Mouse (Mus musculus): Measurements from ENCODE around the gene Mug2. TPM values are rescaled to one million over a fixed set of nuclear protein-coding genes. Genes with fewer than 3 reads are reported as not detected.
"Not testable (repeated sequence)": the region's sequence is repeated elsewhere in the genome, so short reads cannot be mapped to it uniquely, and the experiment has no call there.

Mug2 gene
- not detected in 2 replicates for polyA plus RNA-seq (2014; fragmentation: Nextera tagmentation; extraction: Ambion mirVana)

- H3K27me3 ChIP-seq (ENCODE audit: control insufficient read depth, insufficient read depth, low read length); H3K27ac ChIP-seq (ENCODE audit: low read length); ATAC-seq (ENCODE audit: insufficient number of reproducible peaks, insufficient read depth, low FRiP score, low read depth); H3K9ac ChIP-seq (replicated peaks; ENCODE audit: low read depth, low read length); H3K36me3 ChIP-seq (ENCODE audit: control insufficient read depth, insufficient read depth, low read length); H3K4me3 ChIP-seq (ENCODE audit: low read depth, low read length); H3K4me2 ChIP-seq (replicated peaks; ENCODE audit: low read depth, low read length); H3K9me3 ChIP-seq (ENCODE audit: control insufficient read depth, low read depth, low read length); H3K4me1 ChIP-seq (ENCODE audit: control insufficient read depth, insufficient read depth, low read length): not testable (repeated sequence)
- WGBS = no CpG with 5 or more reads among the region's 3 CpGs
These were observed at the start of gene Mug2 for GRCm38 (mm10) chr6:122006461-122006860. Mug2 (plus strand) TSS chr6:122006761.

- 88% methylated on average over 16 of the region's 16 CpGs for WGBS
- H3K9ac ChIP-seq (replicated peaks; ENCODE audit: low read depth, low read length); H3K27me3 ChIP-seq (ENCODE audit: control insufficient read depth, insufficient read depth, low read length); H3K4me2 ChIP-seq (replicated peaks; ENCODE audit: low read depth, low read length); H3K4me1 ChIP-seq (ENCODE audit: control insufficient read depth, insufficient read depth, low read length); H3K4me3 ChIP-seq (ENCODE audit: low read depth, low read length); ATAC-seq (ENCODE audit: insufficient number of reproducible peaks, insufficient read depth, low FRiP score, low read depth); H3K36me3 ChIP-seq (ENCODE audit: control insufficient read depth, insufficient read depth, low read length); H3K27ac ChIP-seq (ENCODE audit: low read length); H3K9me3 ChIP-seq (ENCODE audit: control insufficient read depth, low read depth, low read length): not testable (repeated sequence)
These were observed 48.7 kb upstream of the Mug2 start for GRCm38 (mm10) chr6:121957803-121958349.

- H3K4me2 ChIP-seq (replicated peaks; ENCODE audit: low read depth, low read length) = no peak overlapping the region
- no peaks in the 10 kb centered on the region for H3K36me3 ChIP-seq (ENCODE audit: control insufficient read depth, insufficient read depth, low read length)
- no peaks in the 10 kb centered on the region for H3K9me3 ChIP-seq (ENCODE audit: control insufficient read depth, low read depth, low read length)
- no peak overlapping the region for H3K4me3 ChIP-seq (ENCODE audit: low read depth, low read length)
- 82% methylated on average over 7 of the region's 7 CpGs for WGBS
- no peaks in the 10 kb centered on the region for H3K27me3 ChIP-seq (ENCODE audit: control insufficient read depth, insufficient read depth, low read length)
- H3K4me1 ChIP-seq (ENCODE audit: control insufficient read depth, insufficient read depth, low read length) = no peaks in the 10 kb centered on the region
- no peak overlapping the region for H3K9ac ChIP-seq (replicated peaks; ENCODE audit: low read depth, low read length)
- ATAC-seq (ENCODE audit: insufficient number of reproducible peaks, insufficient read depth, low FRiP score, low read depth) = no peak
- no peak overlapping the region for H3K27ac ChIP-seq (ENCODE audit: low read length)
These were observed 30.9 kb upstream of the Mug2 start for GRCm38 (mm10) chr6:121975701-121976100.

- Histone ChIP-seq H3K36me3 (ENCODE audit: control insufficient read depth, insufficient read depth, low read length) (no peaks in the 10 kb centered on the region), H3K9me3 (ENCODE audit: control insufficient read depth, low read depth, low read length) (no peaks in the 10 kb centered on the region), H3K9ac (replicated peaks; ENCODE audit: low read depth, low read length) (no peak overlapping the region), H3K4me1 (ENCODE audit: control insufficient read depth, insufficient read depth, low read length) (no peaks in the 10 kb centered on the region), H3K27me3 (ENCODE audit: control insufficient read depth, insufficient read depth, low read length) (no peaks in the 10 kb centered on the region), H3K27ac (ENCODE audit: low read length) (no peak overlapping the region), H3K4me2 (replicated peaks; ENCODE audit: low read depth, low read length) (no peak overlapping the region), H3K4me3 (ENCODE audit: low read depth, low read length) (no peak overlapping the region)
- 79% methylated on average over 4 of the region's 4 CpGs for WGBS
- no peak for ATAC-seq (ENCODE audit: insufficient number of reproducible peaks, insufficient read depth, low FRiP score, low read depth)
These were observed 94.3 kb downstream of the Mug2 start for GRCm38 (mm10) chr6:122100904-122101303.

- Histone ChIP-seq H3K27ac (ENCODE audit: low read length) (no peak overlapping the region), H3K9ac (replicated peaks; ENCODE audit: low read depth, low read length) (no peak overlapping the region), H3K4me2 (replicated peaks; ENCODE audit: low read depth, low read length) (no peak overlapping the region), H3K27me3 (ENCODE audit: control insufficient read depth, insufficient read depth, low read length) (no peaks in the 10 kb centered on the region), H3K9me3 (ENCODE audit: control insufficient read depth, low read depth, low read length) (no peaks in the 10 kb centered on the region), H3K4me3 (ENCODE audit: low read depth, low read length) (no peak overlapping the region), H3K4me1 (ENCODE audit: control insufficient read depth, insufficient read depth, low read length) (no peaks in the 10 kb centered on the region), H3K36me3 (ENCODE audit: control insufficient read depth, insufficient read depth, low read length) (no peaks in the 10 kb centered on the region)
- no peak for ATAC-seq (ENCODE audit: insufficient number of reproducible peaks, insufficient read depth, low FRiP score, low read depth)
- 88% methylated on average over 1 of the region's 1 CpGs for WGBS
These were observed 95.1 kb downstream of the Mug2 start for GRCm38 (mm10) chr6:122101671-122102070.

- Histone ChIP-seq H3K9me3 (ENCODE audit: control insufficient read depth, low read depth, low read length) (no peaks in the 10 kb centered on the region), H3K4me2 (replicated peaks; ENCODE audit: low read depth, low read length) (no peak overlapping the region), H3K36me3 (ENCODE audit: control insufficient read depth, insufficient read depth, low read length) (no peaks in the 10 kb centered on the region), H3K4me1 (ENCODE audit: control insufficient read depth, insufficient read depth, low read length) (no peaks in the 10 kb centered on the region), H3K4me3 (ENCODE audit: low read depth, low read length) (no peak overlapping the region), H3K27ac (ENCODE audit: low read length) (no peak overlapping the region), H3K9ac (replicated peaks; ENCODE audit: low read depth, low read length) (no peak overlapping the region), H3K27me3 (ENCODE audit: control insufficient read depth, insufficient read depth, low read length) (no peaks in the 10 kb centered on the region)
- no peak for ATAC-seq (ENCODE audit: insufficient number of reproducible peaks, insufficient read depth, low FRiP score, low read depth)
- 94% methylated on average over 23 of the region's 24 CpGs for WGBS
These were observed 110.4 kb downstream of the Mug2 start for GRCm38 (mm10) chr6:122116963-122117362.

GRCm38 (mm10) chr6:122129521-122129920 lies 123.0 kb downstream of the Mug2 start:
- Histone ChIP-seq H3K27me3 (ENCODE audit: control insufficient read depth, insufficient read depth, low read length) (no peaks in the 10 kb centered on the region), H3K4me1 (ENCODE audit: control insufficient read depth, insufficient read depth, low read length) (no peaks in the 10 kb centered on the region), H3K4me3 (ENCODE audit: low read depth, low read length) (no peak overlapping the region), H3K9ac (replicated peaks; ENCODE audit: low read depth, low read length) (no peak overlapping the region), H3K4me2 (replicated peaks; ENCODE audit: low read depth, low read length) (no peak overlapping the region), H3K9me3 (ENCODE audit: control insufficient read depth, low read depth, low read length) (no peaks in the 10 kb centered on the region), H3K36me3 (ENCODE audit: control insufficient read depth, insufficient read depth, low read length) (no peaks in the 10 kb centered on the region), H3K27ac (ENCODE audit: low read length) (no peak overlapping the region)
- ATAC-seq (ENCODE audit: insufficient number of reproducible peaks, insufficient read depth, low FRiP score, low read depth) = no peak
- 55% methylated on average over 2 of the region's 2 CpGs for WGBS

Other genes starting within 250 kb of the Mug2 start
- not detected in 2 replicates for gene Mug1, start 168.2 kb upstream of the Mug2 start, polyA plus RNA-seq (2014; fragmentation: Nextera tagmentation; extraction: Ambion mirVana)